9 mouse cellular contexts compared by ENCODE assay signal in the genomic region with DNA sequence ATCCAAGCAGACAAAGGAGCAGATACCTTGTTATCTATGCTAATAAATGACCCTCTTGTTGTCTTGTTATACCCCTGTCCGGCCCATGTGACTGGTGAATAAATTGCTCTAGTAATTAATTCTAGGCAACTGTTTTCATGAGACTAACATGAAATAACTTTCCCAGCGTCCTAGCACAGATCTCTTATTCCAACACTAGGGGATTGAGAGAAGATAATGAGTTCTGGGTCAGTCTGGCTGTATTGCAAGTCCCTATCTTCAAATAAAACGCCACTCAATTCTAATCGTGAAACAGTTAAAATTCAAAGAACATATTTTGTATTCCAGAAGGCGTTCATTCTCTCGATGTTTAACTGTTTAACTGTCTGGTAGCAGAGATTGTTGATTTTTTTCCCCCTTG. TPM values are rescaled to one million over a fixed set of nuclear protein-coding genes. Genes with fewer than 3 reads are reported as not detected.
A peak's percentile ranks its signal among the peaks of the same experiment; 100 is the strongest.
DNase-seq lines count a peak whose midpoint lies in the region; ATAC-seq lines count a peak whose summit lies in the region.
"Had no signal": no experiment of that assay in that cellular context is flagged by ENCODE, and none has a peak within 500 bp of the region (broad histone marks: within the 10 kb centered on the region; RNA-seq: fewer than 3 reads in every experiment).

No protein-coding gene starts in this region.

- H3K36me3 ChIP-seq in intestine, embryonic 14.5 days (ENCODE audit: control insufficient read depth, insufficient read depth, low read length): no peaks in the 10 kb centered on the region
- H3K36me3 ChIP-seq in intestine, embryonic 16.5 days (ENCODE audit: control insufficient read depth, insufficient read depth, low read length): no peaks in the 10 kb centered on the region
- H3K36me3 ChIP-seq in hindbrain, embryonic 12.5 days: no peaks in the 10 kb centered on the region
- H3K36me3 ChIP-seq in midbrain, embryonic 12.5 days: no peaks in the 10 kb centered on the region

- no peak overlapping the region for H3K27ac ChIP-seq in intestine, embryonic 14.5 days (ENCODE audit: low read depth)
- no peak overlapping the region for H3K27ac ChIP-seq in intestine, embryonic 16.5 days (ENCODE audit: low read length)
- no peak overlapping the region for H3K27ac ChIP-seq in hindbrain, embryonic 12.5 days
- no peak overlapping the region for H3K27ac ChIP-seq in midbrain, embryonic 12.5 days (replicated peaks)

- H3K4me1 ChIP-seq in intestine, embryonic 14.5 days (replicated peaks; ENCODE audit: control insufficient read depth, insufficient read depth, low read length): peaks cover 6% of the 10 kb centered on the region; the same call in 1 of the 2 replicates
- no peaks in the 10 kb centered on the region for H3K4me1 ChIP-seq in intestine, embryonic 16.5 days (ENCODE audit: control insufficient read depth, insufficient read depth, low read length)
- H3K4me1 ChIP-seq in hindbrain, embryonic 12.5 days: 0 out of 2 replicates have a peak, but pooled peaks cover 5% of the 10 kb centered on the region
- peaks cover 3% of the 10 kb centered on the region; the same call in 1 of the 2 replicates for H3K4me1 ChIP-seq in midbrain, embryonic 12.5 days

- WGBS in intestine, embryonic 14.5 days: 42% methylated on average over 6 of the region's 6 CpGs
- WGBS in intestine, embryonic 16.5 days: 42% methylated on average over 6 of the region's 6 CpGs
- WGBS in hindbrain, embryonic 12.5 days: 56% methylated on average over 6 of the region's 6 CpGs
- WGBS in midbrain, embryonic 12.5 days: 55% methylated on average over 6 of the region's 6 CpGs

- DNase-seq in intestine, embryonic 14.5 days (ENCODE audit: low spot score): no peak
- peak; percentile 32 for DNase-seq in brain, adult 2 months (ENCODE audit: low read depth, low spot score)
- no peak for DNase-seq in adrenal gland, adult 18-20 months (ENCODE audit: low spot score in 2 of 2)
- no peak for DNase-seq in urinary bladder, postnatal 14 days (ENCODE audit: low spot score)
- no peak for DNase-seq in cerebellum, adult 11-12 months

- ATAC-seq in intestine, embryonic 14.5 days (replicated peaks; ENCODE audit: low FRiP score, low TSS enrichment, low read depth): no peak
- no peak for ATAC-seq in intestine, embryonic 16.5 days
- no peak for ATAC-seq in hindbrain, embryonic 12.5 days (ENCODE audit: low FRiP score)
- no peak for ATAC-seq in midbrain, embryonic 12.5 days (ENCODE audit: low FRiP score, low read depth)

- H3K9ac ChIP-seq in intestine, embryonic 14.5 days (ENCODE audit: low read length): 0 out of 2 replicates have a peak overlapping the region, but pooled peaks have one; percentile 81
- H3K9ac ChIP-seq in intestine, embryonic 16.5 days (ENCODE audit: low read depth, low read length): no peak overlapping the region
- peak overlapping the region; percentile 71; the same call in 1 of the 2 replicates for H3K9ac ChIP-seq in hindbrain, embryonic 12.5 days
- H3K9ac ChIP-seq in midbrain, embryonic 12.5 days (replicated peaks): peak overlapping the region; percentile 78; the same call in 1 of the 2 replicates

- H3K4me2 ChIP-seq in intestine, embryonic 14.5 days (ENCODE audit: low read length): peak overlapping the region; percentile 77
- H3K4me2 ChIP-seq in intestine, embryonic 16.5 days (ENCODE audit: low read depth, low read length): no peak overlapping the region
- peak overlapping the region; percentile 59 for H3K4me2 ChIP-seq in hindbrain, embryonic 12.5 days (replicated peaks)
- peak overlapping the region; percentile 62 for H3K4me2 ChIP-seq in midbrain, embryonic 12.5 days (replicated peaks)

- no peaks in the 10 kb centered on the region for H3K9me3 ChIP-seq in intestine, embryonic 14.5 days (ENCODE audit: control insufficient read depth, low read length)
- no peaks in the 10 kb centered on the region for H3K9me3 ChIP-seq in intestine, embryonic 16.5 days (ENCODE audit: control insufficient read depth, low read length)
- H3K9me3 ChIP-seq in hindbrain, embryonic 12.5 days (replicated peaks): no peaks in the 10 kb centered on the region
- H3K9me3 ChIP-seq in midbrain, embryonic 12.5 days: no peaks in the 10 kb centered on the region

- H3K4me3 ChIP-seq in intestine, embryonic 14.5 days (ENCODE audit: low read depth, low read length): peak overlapping the region; percentile 77
- no peak overlapping the region for H3K4me3 ChIP-seq in intestine, embryonic 16.5 days (ENCODE audit: low read length)
- peak overlapping the region; percentile 64; the same call in 1 of the 2 replicates for H3K4me3 ChIP-seq in hindbrain, embryonic 12.5 days
- peak overlapping the region; percentile 75 for H3K4me3 ChIP-seq in midbrain, embryonic 12.5 days

- no peaks in the 10 kb centered on the region for H3K27me3 ChIP-seq in intestine, embryonic 14.5 days (replicated peaks; ENCODE audit: control insufficient read depth, insufficient read depth, low read length)
- H3K27me3 ChIP-seq in intestine, embryonic 16.5 days (replicated peaks; ENCODE audit: control insufficient read depth, insufficient read depth, low read length): no peaks in the 10 kb centered on the region
- no peaks in the 10 kb centered on the region for H3K27me3 ChIP-seq in hindbrain, embryonic 12.5 days
- no peaks in the 10 kb centered on the region for H3K27me3 ChIP-seq in midbrain, embryonic 12.5 days
- H3K27me3 ChIP-seq: Patski had no signal

RNA-seq across cellular contexts. Expression of gene Atg4c, which starts 0.5 kb away (rescaled TPM):
- polyA plus RNA-seq in intestine, embryonic 14.5 days (2014; fragmentation: Nextera tagmentation; extraction: Ambion mirVana): 13.4 and 15.4 TPM in 2 replicates
- polyA plus RNA-seq in intestine, embryonic 16.5 days (2015; fragmentation: Nextera tagmentation; extraction: Ambion mirVana): 15.0 and 15.7 TPM in 2 replicates
- polyA plus RNA-seq in hindbrain, embryonic 12.5 days (2016; fragmentation: Nextera tagmentation; extraction: Ambion mirVana): 18.7 and 19.8 TPM in 2 replicates
- 15.9 and 16.1 TPM in 2 replicates for polyA plus RNA-seq in midbrain, embryonic 12.5 days (2016; fragmentation: Nextera tagmentation; extraction: Ambion mirVana)
- total RNA-seq in adrenal gland, adult 18-20 months (2021): 10 to 100 TPM in 1 of 2 experiments, 1 to 10 TPM in 1; 9.6 to 14.3 TPM
